Mouse (Mus musculus): ENCODE data around the gene Gm45234.

Gm45234 gene

DNA sequence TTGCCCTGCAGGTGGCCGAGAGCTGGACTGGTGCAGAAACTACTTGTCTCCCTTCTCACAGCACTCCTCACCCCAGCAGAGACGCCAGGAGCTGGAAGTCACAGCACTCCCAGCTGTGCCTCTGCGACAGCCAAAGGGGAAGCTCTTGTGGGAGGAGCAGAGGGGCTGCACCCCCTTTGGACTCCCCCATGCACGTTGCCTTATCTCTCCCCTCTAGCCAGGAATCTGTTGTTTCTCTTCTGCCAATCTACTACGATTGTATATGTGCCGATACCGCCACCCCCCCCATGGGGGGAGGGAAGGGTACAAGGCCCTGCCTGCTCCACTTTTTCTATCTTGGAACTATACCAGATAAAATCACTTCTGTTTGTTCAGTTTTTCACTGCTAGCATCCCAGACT lies 52.0 kb downstream of the Gm45234 start:
- no peak for DNase-seq

GRCm38 (mm10) chr6:124702784-124703103 lies 53.1 kb downstream of the Gm45234 start:
- DNase-seq, result peak; percentile 63

DNA sequence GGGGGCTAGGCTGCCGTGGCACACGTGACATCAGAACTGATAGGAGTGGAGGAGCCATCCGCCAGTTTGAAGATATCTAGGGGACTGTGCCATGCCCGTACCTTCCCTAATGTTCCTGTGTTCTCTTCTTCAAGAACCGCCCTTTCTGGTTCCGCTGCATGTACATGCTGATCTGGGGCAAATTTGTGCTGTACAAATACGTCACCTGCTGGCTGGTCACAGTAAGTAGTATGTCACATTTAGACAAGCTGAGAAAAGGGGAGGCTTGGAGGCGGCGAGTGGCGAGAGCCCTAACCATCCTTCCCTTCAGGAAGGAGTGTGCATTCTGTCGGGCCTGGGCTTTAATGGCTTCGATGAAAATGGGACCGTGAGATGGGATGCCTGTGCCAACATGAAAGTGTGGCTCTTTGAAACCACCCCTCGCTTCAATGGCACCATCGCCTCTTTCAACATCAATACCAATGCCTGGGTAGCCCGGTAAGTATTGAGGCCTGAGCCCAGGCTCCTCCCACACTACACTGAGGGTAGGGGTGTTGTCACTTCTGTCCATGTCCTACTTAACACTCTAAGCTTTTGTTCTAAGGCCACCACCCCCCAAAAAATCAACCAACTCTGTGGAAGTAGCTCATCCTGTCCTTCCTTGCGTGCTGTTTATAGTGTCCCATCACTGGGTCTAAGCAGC lies 53.6 kb downstream of the Gm45234 start:
- no peak for DNase-seq

- DNase-seq, result no peak
Observed at GRCm38 (mm10) chr6:124701338-124701737, 54.5 kb downstream of the Gm45234 start.

DNA sequence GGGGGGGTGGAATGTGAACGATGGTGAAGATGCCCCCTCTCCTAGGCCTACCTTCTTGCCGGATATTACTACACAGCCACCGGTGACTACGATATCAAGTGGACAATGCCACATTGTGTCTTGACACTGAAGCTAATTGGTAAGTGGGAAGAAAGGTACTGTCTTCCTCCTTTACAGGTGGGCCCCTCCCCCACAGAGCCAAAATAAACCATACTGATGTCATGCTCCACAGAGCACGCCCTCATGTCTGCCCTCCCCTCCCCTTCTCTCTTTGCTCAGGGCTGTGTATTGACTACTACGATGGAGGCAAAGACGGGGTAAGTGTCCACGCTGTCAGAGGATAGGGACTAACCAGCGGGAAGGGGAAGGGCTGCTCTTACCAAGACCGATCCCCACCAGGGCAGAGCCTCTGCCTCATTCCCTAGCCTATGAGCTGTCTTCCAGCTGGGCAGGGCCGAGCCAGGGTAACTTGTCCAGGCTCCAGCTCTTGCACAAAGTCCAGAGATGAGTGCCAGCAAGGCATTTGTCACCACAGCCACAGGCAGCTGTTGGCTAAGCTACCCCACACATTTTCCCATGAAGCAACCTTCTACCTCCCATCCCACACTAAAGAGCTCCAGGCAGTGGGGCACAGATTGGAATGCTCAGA lies 55.7 kb downstream of the Gm45234 start:
- peak; percentile 41 for DNase-seq

DNA sequence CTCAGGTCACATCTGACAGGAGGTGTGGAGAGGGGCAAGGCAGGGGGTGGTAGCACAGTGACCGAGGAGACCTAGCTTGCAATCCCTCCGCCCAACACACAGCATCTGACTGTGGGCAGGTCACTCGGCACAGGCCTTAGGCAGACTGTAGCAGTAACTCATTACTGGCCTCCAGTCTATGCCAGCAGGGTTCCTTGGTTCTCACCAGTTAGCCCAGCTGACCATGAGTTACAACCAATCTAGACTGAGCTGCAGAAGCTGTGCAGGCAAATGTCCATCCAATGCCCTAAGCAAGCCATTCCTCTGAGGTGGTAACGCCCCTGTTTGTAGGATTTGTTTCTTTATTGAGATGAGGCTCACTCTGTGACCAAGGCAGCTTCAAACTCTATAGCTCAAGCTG lies 56.5 kb downstream of the Gm45234 start:
- no peak for DNase-seq

DNA sequence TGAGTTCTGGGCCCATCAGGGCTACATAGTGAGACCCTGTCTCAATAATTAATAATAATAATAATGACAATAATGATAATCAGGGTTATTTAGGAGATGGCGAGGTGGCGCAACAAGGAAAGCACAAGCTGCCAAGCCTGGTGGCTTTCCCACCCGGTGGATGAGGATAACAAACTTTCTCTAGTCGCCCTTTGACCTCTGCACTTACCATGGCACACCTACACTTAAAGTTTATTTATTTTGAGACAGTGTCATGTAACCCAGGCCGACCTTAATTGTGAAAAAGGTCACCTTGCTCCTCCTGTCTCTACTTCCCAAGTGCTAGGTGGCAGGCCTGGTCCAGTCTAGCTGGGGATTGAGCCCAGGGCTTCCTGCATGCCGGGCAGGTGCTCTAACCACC lies 57.1 kb downstream of the Gm45234 start:
- no peak for DNase-seq

DNA sequence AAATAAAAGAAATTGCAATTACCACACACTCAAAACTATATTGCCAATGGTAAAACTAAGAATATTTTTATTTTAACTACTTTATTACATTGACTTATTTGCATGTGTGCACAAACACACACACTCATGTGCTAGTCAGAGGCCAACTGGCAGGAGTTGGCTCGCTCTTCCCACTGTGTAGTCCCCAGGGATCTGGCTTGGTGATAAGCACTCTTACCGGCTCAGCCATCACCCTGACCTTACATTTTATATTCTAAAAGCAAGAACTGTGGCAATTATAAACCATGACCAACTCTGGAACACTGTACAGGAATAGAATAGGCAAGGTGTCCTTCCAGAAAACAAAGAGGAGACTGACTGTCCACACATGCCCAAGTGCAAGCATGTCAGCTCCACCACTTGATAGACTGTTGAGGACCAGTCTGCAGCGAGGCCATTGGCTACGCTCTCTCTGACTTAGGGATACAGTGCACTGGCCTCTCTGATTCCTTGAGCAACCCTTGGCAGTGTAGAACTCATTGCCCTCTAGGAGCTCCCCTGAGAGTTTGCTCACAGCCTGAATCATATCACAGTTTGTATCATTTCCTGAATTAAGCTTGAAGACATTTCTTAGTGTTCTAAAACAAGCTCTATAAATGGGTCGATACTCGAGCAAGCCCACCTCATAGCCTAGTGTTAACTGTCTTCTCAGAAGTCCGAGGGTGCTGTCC lies 59.2 kb downstream of the Gm45234 start:
- DNase-seq, result no peak

- peak; percentile 56 for DNase-seq
Observed at GRCm38 (mm10) chr6:124694166-124694955, 61.5 kb downstream of the Gm45234 start.

DNA sequence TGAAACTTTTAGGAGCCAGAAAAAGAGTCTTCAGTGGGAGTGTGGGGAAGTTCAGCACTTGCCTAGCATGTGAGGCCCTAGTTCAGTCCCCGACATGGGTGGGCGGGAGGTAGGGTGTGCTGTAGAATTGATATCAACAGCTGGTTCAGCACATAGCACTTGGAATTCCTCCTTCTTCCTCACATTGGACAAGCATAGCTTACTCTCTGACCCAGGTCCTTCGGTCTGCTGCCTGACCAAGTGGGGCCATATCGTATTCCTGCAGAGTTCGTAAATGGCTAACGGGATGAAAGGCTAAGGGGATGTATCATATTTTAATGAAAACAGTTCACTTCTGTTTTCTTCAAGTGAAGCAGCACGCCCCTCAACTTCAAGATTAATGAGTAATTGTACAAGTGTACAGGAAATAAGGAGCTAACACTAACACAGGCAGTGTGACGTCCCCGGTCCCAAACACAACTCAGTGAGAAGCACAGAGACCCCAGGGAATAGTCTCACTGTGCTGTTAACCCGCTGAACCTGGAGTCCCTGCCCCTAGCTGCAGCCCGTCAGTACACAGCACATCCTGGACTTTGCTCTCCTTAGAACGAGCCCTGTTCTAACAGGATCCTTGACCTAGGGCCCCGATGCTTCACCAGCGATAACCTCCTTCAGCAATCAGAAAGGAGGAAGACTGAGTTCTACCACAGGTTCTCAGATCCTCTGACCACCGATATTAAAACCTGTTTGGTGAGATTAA lies 62.4 kb downstream of the Gm45234 start:
- DNase-seq, result no peak

DNA sequence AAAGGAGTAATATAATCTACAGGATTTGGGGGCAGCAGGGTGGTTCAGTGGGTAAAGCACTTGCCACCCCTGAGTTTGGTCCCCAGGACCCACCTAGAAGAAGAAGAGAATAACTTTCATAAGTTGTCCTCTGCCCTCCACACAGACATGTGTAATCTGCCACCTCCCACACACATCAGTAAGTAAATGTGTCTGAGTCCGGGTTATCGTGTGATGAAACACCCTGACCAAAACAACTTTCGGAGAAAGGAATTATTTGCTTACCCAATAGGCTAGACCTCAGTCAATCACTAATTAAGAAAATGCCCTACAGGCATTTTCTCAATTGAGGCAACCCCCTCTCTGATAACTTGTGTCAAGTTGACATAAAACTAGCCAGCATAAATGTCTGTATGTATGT lies 65.3 kb downstream of the Gm45234 start:
- DNase-seq, result no peak
